Mouse (Mus musculus) bone marrow, adult 2 months (tissue): ENCODE data around the gene Epb41l2. TPM values are rescaled to one million over a fixed set of nuclear protein-coding genes. Genes with fewer than 3 reads are reported as not detected.

Experiments used
- H3K27ac ChIP-seq: fragments of 200-500 bp; 2 replicates; pipeline ENCODE4 v1.5.1; 2012; ENCODE audit warnings: low read depth, mild to moderate bottlenecking, control low read depth, inconsistent platforms, low read length; ENCODE audit not compliant: control insufficient read depth, poor library complexity, insufficient read depth
- H3K4me1 ChIP-seq: fragments of 200-500 bp; 2 replicates; pipeline ENCODE4 v1.6.1; 2011; ENCODE audit warnings: low read length; ENCODE audit not compliant: control insufficient read depth, insufficient read depth
- H3K4me3 ChIP-seq: fragments of 200-500 bp; replicated peaks from 2 replicates; pipeline ENCODE3; 2011; ENCODE audit warnings: mild to moderate bottlenecking, low read depth, low read length, control low read depth; ENCODE audit not compliant: control insufficient read depth
- CTCF ChIP-seq: fragments of 200-500 bp; IDR thresholded peaks from 2 replicates; pipeline ENCODE4 v1.5.1; 2011; ENCODE audit warnings: low read length, control low read depth; ENCODE audit not compliant: control insufficient read depth, insufficient read depth
- POLR2A ChIP-seq: fragments of 200-500 bp; IDR thresholded peaks from 2 replicates; pipeline ENCODE4 v1.6.1; 2011; ENCODE audit warnings: low read depth, mild to moderate bottlenecking, control low read depth, low read length, borderline replicate concordance; ENCODE audit not compliant: control insufficient read depth
- WGBS: fragments of 180-500 bp; shearing (Covaris S2); methylation state at CpG from one replicate; pipeline ENCODE4 v1.1.7; 2018; 5-methylcytosine and 5-hydroxymethylcytosine counted together
- polyA plus RNA-seq: library from polyadenylated mRNA; stranded (reverse); fragments of >200 nt; gene quantifications from 2 replicates; pipeline ENCODE4 v1.2.4, GENCODE M21; 2011; ENCODE audit warnings: low replicate concordance; ENCODE audit not compliant: missing spikeins, insufficient read depth, insufficient read length

Epb41l2 gene
- polyA plus RNA-seq, 1 experiment, result 34.9 TPM

- Histone ChIP-seq H3K4me1 (no peaks in the 10 kb centered on the region; the same call in 1 of the 2 replicates), H3K4me3 (no peak overlapping the region), H3K27ac (no peak overlapping the region)
- WGBS, result 24% methylated on average over 3 of the region's 3 CpGs
- TF ChIP-seq CTCF (no peak), POLR2A (no peak)
These were observed 12.3 kb downstream of the Epb41l2 start for GRCm38 (mm10) chr10:25371915-25372371.

- Histone ChIP-seq H3K27ac (no peak overlapping the region), H3K4me1 (no peaks in the 10 kb centered on the region; the same call in 1 of the 2 replicates), H3K4me3 (no peak overlapping the region)
- TF ChIP-seq CTCF (no peak), POLR2A (no peak)
- 52% methylated on average over 10 of the region's 10 CpGs for whole genome bisulfite sequencing
These were observed 13.0 kb downstream of the Epb41l2 start for GRCm38 (mm10) chr10:25372510-25373148.

- TF ChIP-seq POLR2A (no peak), CTCF (no peak)
- Histone ChIP-seq H3K4me3 (no peak overlapping the region), H3K27ac (no peak overlapping the region), H3K4me1 (no peaks in the 10 kb centered on the region; the same call in 1 of the 2 replicates)
- 92% methylated on average over 4 of the region's 4 CpGs for WGBS
These were observed 15.4 kb downstream of the Epb41l2 start for GRCm38 (mm10) chr10:25375036-25375435.

GRCm38 (mm10) chr10:25380746-25381481, 21.3 kb downstream of the Epb41l2 start:
- H3K4me1 ChIP-seq, result no peaks in the 10 kb centered on the region

GRCm38 (mm10) chr10:25381951-25382350, 22.4 kb downstream of the Epb41l2 start:
- Histone ChIP-seq H3K4me3 (no peak overlapping the region), H3K27ac (no peak overlapping the region), H3K4me1 (no peaks in the 10 kb centered on the region)
- 78% methylated on average over 10 of the region's 10 CpGs for whole genome bisulfite sequencing
- TF ChIP-seq POLR2A (no peak), CTCF (no peak)

More at GRCm38 (mm10) chr10:25380746-25381481, 21.3 kb downstream of the Epb41l2 start:
- no peak for TF ChIP-seq CTCF
- TF ChIP-seq POLR2A, result no peak
- WGBS, result 53% methylated on average over 6 of the region's 6 CpGs
- no peak overlapping the region for H3K27ac ChIP-seq
- no peak overlapping the region for H3K4me3 ChIP-seq

- Histone ChIP-seq H3K4me1 (no peaks in the 10 kb centered on the region), H3K4me3 (no peak overlapping the region), H3K27ac (no peak overlapping the region)
- 9% methylated on average over 5 of the region's 5 CpGs for WGBS
- TF ChIP-seq POLR2A (no peak), CTCF (no peak)
These were observed 23.6 kb downstream of the Epb41l2 start for GRCm38 (mm10) chr10:25383171-25383570.

- no peak overlapping the region for H3K27ac ChIP-seq
- H3K4me1 ChIP-seq, result no peaks in the 10 kb centered on the region
- H3K4me3 ChIP-seq, result no peak overlapping the region
- WGBS, result 89% methylated on average over 10 of the region's 10 CpGs
- TF ChIP-seq CTCF (no peak), POLR2A (no peak)
These were observed 24.8 kb downstream of the Epb41l2 start for GRCm38 (mm10) chr10:25384391-25384790.

GRCm38 (mm10) chr10:25385811-25386580, 26.4 kb downstream of the Epb41l2 start:
- TF ChIP-seq POLR2A (no peak), CTCF (no peak)

More at GRCm38 (mm10) chr10:25385811-25386580, 26.4 kb downstream of the Epb41l2 start:
- 79% methylated on average over 13 of the region's 13 CpGs for WGBS
- no peak overlapping the region for H3K4me3 ChIP-seq
- H3K27ac ChIP-seq, result no peak overlapping the region
- H3K4me1 ChIP-seq, result no peaks in the 10 kb centered on the region
